In the genomic region with DNA sequence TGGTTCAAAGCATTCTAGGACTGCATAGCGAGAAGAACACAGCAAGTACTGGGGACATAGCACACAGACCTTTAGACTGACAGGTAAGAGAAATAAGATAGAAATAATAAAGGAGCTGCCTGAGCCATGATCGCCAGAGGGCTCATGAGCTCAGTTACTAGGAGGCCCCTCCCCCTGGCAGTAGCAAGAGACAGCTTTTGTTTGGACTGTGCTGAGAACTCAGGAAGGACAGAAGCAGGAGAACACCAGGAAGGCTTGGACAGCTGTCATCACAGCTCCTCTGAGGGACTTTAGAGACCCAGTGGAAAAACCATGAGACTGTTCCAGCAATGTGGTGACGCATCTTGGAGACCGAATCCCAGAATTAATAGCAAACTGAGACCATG, we compare ENCODE assay signal across 8 mouse cellular contexts.
DNase-seq lines count a peak whose midpoint lies in the region; ATAC-seq and TF ChIP-seq lines count a peak whose summit lies in the region.

No protein-coding gene starts in this region.

- H3K4me2 ChIP-seq in heart, embryonic 11.5 days, result peak overlapping the region; percentile 25
- no peak overlapping the region for H3K4me2 ChIP-seq in midbrain, postnatal 0 days (ENCODE audit: low read depth, low read length, poor library complexity, severe bottlenecking)

- no peak overlapping the region for H3K4me3 ChIP-seq in heart, embryonic 11.5 days (ENCODE audit: low read depth, low read length)
- no peak overlapping the region for H3K4me3 ChIP-seq in midbrain, postnatal 0 days (ENCODE audit: low read depth, low read length)

- no peak overlapping the region for H3K9ac ChIP-seq in heart, embryonic 11.5 days (ENCODE audit: low read depth, low read length)
- H3K9ac ChIP-seq in midbrain, postnatal 0 days (replicated peaks; ENCODE audit: low read length, poor library complexity, severe bottlenecking), result no peak overlapping the region

- H3K27ac ChIP-seq in heart, embryonic 11.5 days (ENCODE audit: low read depth, low read length), result no peak overlapping the region
- peak overlapping the region; percentile 20; the same call in 1 of the 2 replicates for H3K27ac ChIP-seq in midbrain, postnatal 0 days (ENCODE audit: low read depth, low read length)

- peaks cover 17% of the 10 kb centered on the region for H3K4me1 ChIP-seq in heart, embryonic 11.5 days (ENCODE audit: control insufficient read depth, insufficient read depth, low read length)
- H3K4me1 ChIP-seq in midbrain, postnatal 0 days (ENCODE audit: insufficient read depth, low read length), result peaks cover 5% of the 10 kb centered on the region; the same call in 1 of the 2 replicates

- ATAC-seq in cerebellum, adult (ENCODE audit: insufficient number of reproducible peaks, low FRiP score, low TSS enrichment), result no peak
- no peak for ATAC-seq in heart, embryonic 11.5 days (replicated peaks; ENCODE audit: insufficient number of reproducible peaks, low FRiP score, low TSS enrichment)
- no peak for ATAC-seq in midbrain, postnatal 0 days (ENCODE audit: low FRiP score)

- H3K9me3 ChIP-seq in heart, embryonic 11.5 days (replicated peaks; ENCODE audit: control insufficient read depth, low read length), result no peaks in the 10 kb centered on the region
- H3K9me3 ChIP-seq in midbrain, postnatal 0 days (ENCODE audit: low read length), result no peaks in the 10 kb centered on the region

- WGBS in heart, embryonic 11.5 days (ENCODE audit: insufficient replicate concordance), result 35% methylated on average over 4 of the region's 4 CpGs
- WGBS in midbrain, postnatal 0 days, result 36% methylated on average over 4 of the region's 4 CpGs

- H3K27me3 ChIP-seq in heart, embryonic 11.5 days (ENCODE audit: control insufficient read depth, insufficient read depth, low read length), result no peaks in the 10 kb centered on the region
- no peaks in the 10 kb centered on the region for H3K27me3 ChIP-seq in midbrain, postnatal 0 days (ENCODE audit: insufficient read depth, low read length)

- DNase-seq in cerebellum, adult 11 months, result peak; percentile 27
- peak; percentile 60 to 66 for DNase-seq in cerebellum, postnatal 10 days
- peak; percentile 25 to 30 for DNase-seq in kidney, postnatal 36 days
- DNase-seq in midbrain, postnatal 0 days (ENCODE audit: low spot score), result peak; percentile 61
- no peak for DNase-seq in thymus, postnatal 10 days (ENCODE audit: low spot score in 2 of 2)
- no peak for DNase-seq in frontal cortex, adult 2 months (ENCODE audit: extremely low spot score in 1 of 2, low spot score in 1 of 2)

- peak; percentile 43 for TF ChIP-seq CTCF in midbrain, postnatal 0 days (IDR thresholded peaks at IDR 0.05)

- H3K36me3 ChIP-seq in heart, embryonic 11.5 days (ENCODE audit: control insufficient read depth, insufficient read depth, low read length), result no peaks in the 10 kb centered on the region
- no peaks in the 10 kb centered on the region; the same call in 1 of the 2 replicates for H3K36me3 ChIP-seq in midbrain, postnatal 0 days (ENCODE audit: insufficient read depth, low read length)

Comparison
In these comparisons a context has a peak if more than half of its experiments do, and no peak if none do; other contexts are left out.
1. DNase-seq: peak in cerebellum, adult 11 months (single experiment), cerebellum, postnatal 10 days (2 of 2), kidney, postnatal 36 days (2 of 2) and midbrain, postnatal 0 days (single experiment); none in thymus, postnatal 10 days (0 of 2) and frontal cortex, adult 2 months (0 of 2).